Mouse (Mus musculus) heart, postnatal 10 days (tissue): ENCODE data around the gene Zfhx2. TPM values are rescaled to one million over a fixed set of nuclear protein-coding genes. Genes with fewer than 3 reads are reported as not detected.

Source experiments
- total RNA-seq, 2 experiments: library from RNA; stranded (reverse); gene quantifications; 2 replicates each; pipeline ENCODE4 v1.2.3; 2021

Gene Zfhx2
- total RNA-seq, 2 experiments from 2014 or later = 2.2 to 3.4 TPM

Other genes starting within 250 kb of the Zfhx2 start
- gene Homez, start 221.4 kb downstream of the Zfhx2 start, total RNA-seq = 10 to 100 TPM in 1 of 2 experiments, 1 to 10 TPM in 1; 8.7 to 11.2 TPM
- gene Ppp1r3e, start 214.8 kb downstream of the Zfhx2 start, total RNA-seq = 1 to 10 TPM; 5.6 to 6.2 TPM
- 10 to 100 TPM; 39.3 to 41.8 TPM for gene Bcl2l2, start 208.9 kb downstream of the Zfhx2 start, total RNA-seq
- 1 to 10 TPM in 1 of 2 experiments, not detected in 1; 1.6 TPM for gene Gm20521, start 208.9 kb downstream of the Zfhx2 start, total RNA-seq
- gene Pabpn1, start 199.8 kb downstream of the Zfhx2 start, total RNA-seq = 100 to 1,000 TPM in 1 of 2 experiments, 10 to 100 TPM in 1; 99.4 to 103 TPM
- 10 to 100 TPM in 1 of 2 experiments, 1 to 10 TPM in 1; 9.6 to 10.8 TPM for gene Slc22a17, start 179.2 kb downstream of the Zfhx2 start, total RNA-seq
- gene Efs, start 166.2 kb downstream of the Zfhx2 start, total RNA-seq = 1 to 10 TPM; 7.4 TPM
- not detected for gene Il25, start 159.6 kb downstream of the Zfhx2 start, total RNA-seq
- gene Cmtm5, start 156.1 kb downstream of the Zfhx2 start, total RNA-seq = under 1 TPM in 1 of 2 experiments, not detected in 1; 0.91 TPM
- over 10,000 TPM; 20,580 to 20,870 TPM for gene Myh6, start 125.4 kb downstream of the Zfhx2 start, total RNA-seq
- gene Gm17428, start 115.4 kb downstream of the Zfhx2 start, total RNA-seq = not detected
- gene Myh7, start 97.7 kb downstream of the Zfhx2 start, total RNA-seq = 1,000 to 10,000 TPM; 1,842 to 1,858 TPM
- 10 to 100 TPM; 30.6 to 33.9 TPM for gene Ngdn, start 76.9 kb downstream of the Zfhx2 start, total RNA-seq
- gene Thtpa, start 2.5 kb upstream of the Zfhx2 start, total RNA-seq = 10 to 100 TPM; 11.3 to 13.8 TPM
- gene Ap1g2, start 14.3 kb upstream of the Zfhx2 start, total RNA-seq = 1 to 10 TPM; 5.5 to 5.7 TPM
- gene Jph4, start 24.6 kb upstream of the Zfhx2 start, total RNA-seq = under 1 TPM; 0.12 to 0.15 TPM
- gene Dhrs2, start 129.7 kb upstream of the Zfhx2 start, total RNA-seq = not detected